Mouse (Mus musculus): ENCODE data around the gene Naa25.

- TF ChIP-seq ZC3H11A (IDR thresholded peaks at IDR 0.05; ENCODE audit: borderline replicate concordance, low read depth, low read length) (no peak), HCFC1 (IDR thresholded peaks at IDR 0.05; ENCODE audit: borderline replicate concordance, insufficient read depth, low read length) (no peak), ZNF384 (IDR thresholded peaks at IDR 0.05; ENCODE audit: low read depth, low read length) (no peak)
These were observed 74.7 kb downstream of the Naa25 start for GRCm38 (mm10) chr5:121472411-121472810.
